Mouse (Mus musculus) lung, embryonic 16.5 days (tissue): ENCODE results near the gene Zfp444. TPM values are rescaled to one million over a fixed set of nuclear protein-coding genes. Genes with fewer than 3 reads are reported as not detected.
"Not testable (repeated sequence)": the region's sequence is repeated elsewhere in the genome, so short reads cannot be mapped to it uniquely, and the experiment has no call there.

Experiments
- ATAC-seq: fragments of 200-750 bp; cut with Nextera tagmentation; 2 replicates; pipeline ENCODE4 v1.8.0; 2017; ENCODE audit warnings: low read depth, mild to moderate bottlenecking, moderate library complexity
- H3K27ac ChIP-seq: fragments of 300-500 bp; sonication (generic); 2 replicates; pipeline ENCODE4 v1.5.1; 2014; ENCODE audit warnings: mild to moderate bottlenecking, control low read depth, low read length
- H3K27me3 ChIP-seq: fragments of 300-500 bp; sonication (generic); 2 replicates; pipeline ENCODE4 v1.6.1; 2014; ENCODE audit warnings: low read depth, low read length, mixed read lengths; ENCODE audit not compliant: control insufficient read depth, insufficient read depth
- H3K36me3 ChIP-seq: fragments of 300-500 bp; sonication (generic); 2 replicates; pipeline ENCODE4 v1.6.1; 2014; ENCODE audit warnings: low read length; ENCODE audit not compliant: control insufficient read depth, insufficient read depth
- H3K4me1 ChIP-seq: fragments of 300-500 bp; sonication (generic); replicated peaks from 2 replicates; pipeline ENCODE4 v1.6.1; 2014; ENCODE audit warnings: low read length, mixed read lengths; ENCODE audit not compliant: control insufficient read depth, insufficient read depth
- H3K4me2 ChIP-seq: fragments of 300-500 bp; sonication (generic); 2 replicates; pipeline ENCODE4 v1.6.1; 2014; ENCODE audit warnings: low read depth, low read length, control low read depth
- H3K4me3 ChIP-seq: fragments of 300-500 bp; sonication (generic); 2 replicates; pipeline ENCODE4 v1.5.1; 2014; ENCODE audit warnings: mild to moderate bottlenecking, low read length, control low read depth
- H3K9ac ChIP-seq: fragments of 300-500 bp; sonication (generic); 2 replicates; pipeline ENCODE4 v1.6.1; 2014; ENCODE audit warnings: low read length, control low read depth
- H3K9me3 ChIP-seq: fragments of 300-500 bp; sonication (generic); 2 replicates; pipeline ENCODE4 v1.6.1; 2016; ENCODE audit warnings: low read length; ENCODE audit not compliant: control insufficient read depth
- WGBS: fragments of 180-500 bp; shearing (Covaris S2); extraction: QIAGEN DNeasy Blood & Tissue Kit; methylation state at CpG from one replicate; pipeline ENCODE4 v1.1.7; 2014; 5-methylcytosine and 5-hydroxymethylcytosine counted together
- polyA plus RNA-seq: library from polyadenylated mRNA; unstranded; fragments of >200 nt; fragmentation: Nextera tagmentation; extraction: Ambion mirVana; gene quantifications from 2 replicates; pipeline ENCODE4 v1.2.1, GENCODE M21; 2015

The Zfp444 gene
- polyA plus RNA-seq, 1 experiment from 2014 or later, result 48.4 TPM

- no peak overlapping the region for H3K27ac ChIP-seq
- H3K27me3 ChIP-seq, result no peaks in the 10 kb centered on the region
- H3K9me3 ChIP-seq, result no peaks in the 10 kb centered on the region
- H3K4me1 ChIP-seq, result no peaks in the 10 kb centered on the region
- no peak overlapping the region for H3K9ac ChIP-seq
- H3K4me3 ChIP-seq, result no peak overlapping the region
- no peak for ATAC-seq
- no peaks in the 10 kb centered on the region for H3K36me3 ChIP-seq
- WGBS, result 56% methylated on average over 3 of the region's 3 CpGs
- H3K4me2 ChIP-seq, result no peak overlapping the region
Measured at GRCm38 (mm10) chr7:6220147-6220546, 48.1 kb downstream of the Zfp444 start.

DNA sequence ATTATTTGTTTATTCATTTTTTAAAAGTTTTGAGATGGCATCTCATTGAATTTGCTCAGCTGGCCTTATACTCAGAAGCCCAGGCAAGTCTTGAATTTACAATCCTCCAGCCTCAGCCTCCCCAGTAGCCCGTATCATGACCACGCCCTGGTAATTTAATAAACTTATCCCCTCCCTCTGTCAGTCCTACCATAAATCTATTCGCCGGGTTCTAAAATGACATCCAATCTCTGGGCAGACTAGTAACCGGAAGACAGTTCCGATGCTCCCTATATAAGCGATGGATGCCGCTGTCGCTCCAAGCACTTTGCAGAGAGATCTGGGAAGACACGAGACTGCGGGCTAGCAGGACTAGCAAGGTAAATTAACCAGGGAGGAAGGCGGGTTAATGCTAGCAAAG is 50.0 kb downstream of the Zfp444 start, which contains the start of gene Zscan5b:
Zscan5b (plus strand) TSS at position 301 of the 400 bp plus-strand sequence.
- no peaks in the 10 kb centered on the region for H3K4me1 ChIP-seq
- no peaks in the 10 kb centered on the region for H3K36me3 ChIP-seq
- no peak within 1 kb of the TSS for H3K9ac ChIP-seq
- no peaks in the 10 kb centered on the region for H3K27me3 ChIP-seq
- no peak within 1 kb of the TSS for H3K4me3 ChIP-seq
- no peak for ATAC-seq
- WGBS, result 93% methylated on average over 12 of the region's 12 CpGs
- H3K4me2 ChIP-seq, result no peak within 1 kb of the TSS
- no peaks in the 10 kb centered on the region for H3K9me3 ChIP-seq
- no peak within 1 kb of the TSS for H3K27ac ChIP-seq

- H3K9me3 ChIP-seq, result not testable (repeated sequence)
- WGBS, result 56% methylated on average over 8 of the region's 8 CpGs
Measured at GRCm38 (mm10) chr7:6228491-6228890, 56.5 kb downstream of the Zfp444 start.

DNA sequence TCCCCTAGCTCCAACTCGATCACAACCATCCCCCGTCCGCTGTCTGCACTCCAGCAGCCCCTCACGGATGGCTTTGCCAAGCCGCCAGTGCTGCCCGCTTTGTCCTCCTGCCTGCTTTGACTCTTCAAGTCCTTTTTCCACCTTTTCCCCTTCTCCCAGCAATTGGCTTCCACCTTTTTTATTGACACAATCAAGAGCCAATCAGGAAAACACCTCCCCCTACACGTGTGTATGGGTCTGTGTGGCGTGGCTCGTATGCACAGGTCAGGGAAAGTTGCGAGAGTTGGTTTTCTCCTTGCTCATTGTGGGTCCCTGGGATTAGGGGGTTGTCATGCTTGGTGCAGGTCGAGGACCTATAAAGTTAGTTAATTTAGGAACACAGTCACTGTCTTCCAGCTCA is 67.8 kb downstream of the Zfp444 start:
- Histone ChIP-seq H3K9me3 (no peaks in the 10 kb centered on the region), H3K9ac (no peak overlapping the region), H3K27ac (no peak overlapping the region), H3K4me3 (no peak overlapping the region), H3K27me3 (no peaks in the 10 kb centered on the region), H3K4me2 (no peak overlapping the region), H3K4me1 (no peaks in the 10 kb centered on the region), H3K36me3 (no peaks in the 10 kb centered on the region)
- no peak for ATAC-seq
- 41% methylated on average over 11 of the region's 11 CpGs for WGBS

More at GRCm38 (mm10) chr7:6228491-6228890, 56.5 kb downstream of the Zfp444 start:
- H3K4me3 ChIP-seq, H3K27ac ChIP-seq, H3K4me1 ChIP-seq, H3K36me3 ChIP-seq, H3K4me2 ChIP-seq, H3K27me3 ChIP-seq, ATAC-seq, H3K9ac ChIP-seq: not testable (repeated sequence)

DNA sequence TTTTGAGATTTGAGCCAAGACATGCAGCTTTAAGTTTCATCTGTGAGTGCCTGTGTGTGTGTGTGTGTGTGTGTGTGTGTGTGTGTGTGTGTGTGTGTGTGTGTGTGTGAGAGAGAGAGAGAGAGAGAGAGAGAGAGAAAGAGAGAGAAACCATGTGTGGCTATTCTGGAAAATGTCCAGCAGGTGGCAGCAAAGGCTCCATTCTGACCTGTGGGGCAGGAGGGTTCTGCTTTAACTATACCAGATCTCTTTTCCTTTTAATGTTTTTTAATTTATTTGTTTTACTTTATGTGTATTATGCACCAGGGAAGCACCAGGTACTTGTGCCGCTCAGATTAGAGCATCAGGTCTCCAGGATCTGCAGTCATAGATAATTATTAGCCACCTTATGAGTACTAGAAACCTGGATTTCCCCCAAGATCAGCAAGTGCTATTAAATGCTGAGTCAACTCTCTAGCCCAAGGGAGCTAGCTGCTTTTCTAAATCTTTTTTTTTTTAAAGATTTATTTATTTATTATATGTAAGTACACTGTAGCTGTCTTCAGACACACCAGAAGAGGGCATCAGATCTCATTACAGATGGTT is 68.9 kb downstream of the Zfp444 start:
- H3K27ac ChIP-seq, ATAC-seq, H3K4me2 ChIP-seq, H3K27me3 ChIP-seq, H3K36me3 ChIP-seq, H3K4me1 ChIP-seq, H3K4me3 ChIP-seq, H3K9ac ChIP-seq, H3K9me3 ChIP-seq: not testable (repeated sequence)
- WGBS, result 10% methylated on average over 1 of the region's 1 CpGs

Other genes starting within 250 kb of the Zfp444 start
- gene Vmn1r65, start 161.2 kb upstream of the Zfp444 start, polyA plus RNA-seq, result not detected in 2 replicates
- not detected in 2 replicates for gene Nlrp4c, start 127.1 kb upstream of the Zfp444 start, polyA plus RNA-seq
- gene Zfp787, start 16.2 kb upstream of the Zfp444 start, polyA plus RNA-seq, result 22.6 and 23.0 TPM in 2 replicates
- not detected in 2 replicates for gene Galp, start 24.9 kb downstream of the Zfp444 start, polyA plus RNA-seq
- not detected in 2 replicates for gene Zscan5b, start 50.1 kb downstream of the Zfp444 start, polyA plus RNA-seq
- gene Epp13, start 80.5 kb downstream of the Zfp444 start, polyA plus RNA-seq, result not detected in 2 replicates
- 6.9 and 7.2 TPM in 2 replicates for gene Zfp667, start 114.4 kb downstream of the Zfp444 start, polyA plus RNA-seq
- 6.6 and 6.9 TPM in 2 replicates for gene Zfp583, start 159.1 kb downstream of the Zfp444 start, polyA plus RNA-seq
- 1.5 and 1.8 TPM in 2 replicates for gene Gm3854, start 171.5 kb downstream of the Zfp444 start, polyA plus RNA-seq
- gene Zfp78, start 191.1 kb downstream of the Zfp444 start, polyA plus RNA-seq, result 3.1 TPM in 2 replicates
- gene Zfp28, start 211.1 kb downstream of the Zfp444 start, polyA plus RNA-seq, result 9.5 and 10.5 TPM in 2 replicates
- gene Smim17, start 226.5 kb downstream of the Zfp444 start, polyA plus RNA-seq, result 0.25 TPM in 1 of 2 replicates, not detected in the other
- gene Gm20715, start 238.1 kb downstream of the Zfp444 start, polyA plus RNA-seq, result not detected in 2 replicates